Mouse (Mus musculus) ovary, postnatal 14 days (tissue): ENCODE data around the gene Insyn1.

Source experiments
- DNase-seq: peaks from one replicate; pipeline ENCODE4 v3.0.0; 2022; ENCODE audit warnings: low spot score

Gene Insyn1

GRCm38 (mm10) chr9:58487076-58487475 is 1.3 kb upstream of the Insyn1 start:
- no peak for DNase-seq

GRCm38 (mm10) chr9:58489133-58489864 is 896 bp downstream of the Insyn1 start:
- DNase-seq = no peak

- no peak for DNase-seq
These were observed 1.4 kb downstream of the Insyn1 start for GRCm38 (mm10) chr9:58489865-58490165.

- no peak for DNase-seq
These were observed 2.0 kb downstream of the Insyn1 start for GRCm38 (mm10) chr9:58490391-58490790.

- no peak for DNase-seq
These were observed 6.6 kb downstream of the Insyn1 start for GRCm38 (mm10) chr9:58495035-58495434.

GRCm38 (mm10) chr9:58496470-58497182 is 8.2 kb downstream of the Insyn1 start:
- DNase-seq = no peak

- DNase-seq = no peak
These were observed 9.5 kb downstream of the Insyn1 start for GRCm38 (mm10) chr9:58497942-58498341.

GRCm38 (mm10) chr9:58500946-58501345 is 12.5 kb downstream of the Insyn1 start:
- DNase-seq = no peak

- no peak for DNase-seq
These were observed 19.0 kb downstream of the Insyn1 start for GRCm38 (mm10) chr9:58507216-58508005.

- DNase-seq = no peak
These were observed 22.0 kb downstream of the Insyn1 start for GRCm38 (mm10) chr9:58510452-58510851.

GRCm38 (mm10) chr9:58513749-58514148 is 25.3 kb downstream of the Insyn1 start:
- DNase-seq = no peak

GRCm38 (mm10) chr9:58516480-58516879 is 28.1 kb downstream of the Insyn1 start:
- DNase-seq = no peak

- DNase-seq = no peak
These were observed 29.7 kb downstream of the Insyn1 start for GRCm38 (mm10) chr9:58517866-58518750.

GRCm38 (mm10) chr9:58519953-58520352 is 31.6 kb downstream of the Insyn1 start:
- DNase-seq = no peak

- no peak for DNase-seq
These were observed 32.6 kb downstream of the Insyn1 start for GRCm38 (mm10) chr9:58520816-58521581.

GRCm38 (mm10) chr9:58521883-58522423 is 33.5 kb downstream of the Insyn1 start:
- no peak for DNase-seq

- no peak for DNase-seq
These were observed 36.7 kb downstream of the Insyn1 start for GRCm38 (mm10) chr9:58525108-58525507.

- no peak for DNase-seq
These were observed 39.4 kb downstream of the Insyn1 start for GRCm38 (mm10) chr9:58527841-58528240.

GRCm38 (mm10) chr9:58530407-58530806 is 42.0 kb downstream of the Insyn1 start:
- no peak for DNase-seq

GRCm38 (mm10) chr9:58532236-58532635 is 43.8 kb downstream of the Insyn1 start:
- DNase-seq = no peak

- DNase-seq = no peak
These were observed 44.9 kb downstream of the Insyn1 start for GRCm38 (mm10) chr9:58533322-58533721.
